Mouse (Mus musculus): Measurements from ENCODE around the gene Myh7. TPM values are rescaled to one million over a fixed set of nuclear protein-coding genes. Genes with fewer than 3 reads are reported as not detected.
"Not testable (repeated sequence)": the region's sequence is repeated elsewhere in the genome, so short reads cannot be mapped to it uniquely, and the experiment has no call there.

The Myh7 gene
- polyA plus RNA-seq, 1 experiment from 2014 or later = 4.2 TPM

- H3K27me3 ChIP-seq = peaks cover 5% of the 10 kb centered on the region; the same call in 1 of the 2 replicates
- no peaks in the 10 kb centered on the region for H3K36me3 ChIP-seq (replicated peaks)
- H3K27ac ChIP-seq = no peak overlapping the region
- 90% methylated on average over 11 of the region's 11 CpGs for WGBS
- H3K4me2 ChIP-seq = no peak overlapping the region
- no peaks in the 10 kb centered on the region for H3K9me3 ChIP-seq
- H3K4me1 ChIP-seq = peaks cover 5% of the 10 kb centered on the region; the same call in 1 of the 2 replicates
- no peak for ATAC-seq (ENCODE audit: low FRiP score)
- no peak overlapping the region for H3K4me3 ChIP-seq (replicated peaks)
- no peak overlapping the region for H3K9ac ChIP-seq
Observed at GRCm38 (mm10) chr14:54963727-54964126, 30.7 kb downstream of the Myh7 start.

GRCm38 (mm10) chr14:54962714-54963113, 31.7 kb downstream of the Myh7 start:
- no peak overlapping the region for H3K4me2 ChIP-seq
- peaks cover 5% of the 10 kb centered on the region; the same call in 1 of the 2 replicates for H3K27me3 ChIP-seq
- no peak overlapping the region for H3K9ac ChIP-seq
- no peak for ATAC-seq (ENCODE audit: low FRiP score)
- H3K9me3 ChIP-seq = no peaks in the 10 kb centered on the region
- 93% methylated on average over 7 of the region's 7 CpGs for WGBS
- no peak overlapping the region for H3K4me3 ChIP-seq (replicated peaks)
- H3K27ac ChIP-seq = no peak overlapping the region
- peaks cover 5% of the 10 kb centered on the region; the same call in 1 of the 2 replicates for H3K4me1 ChIP-seq
- no peaks in the 10 kb centered on the region for H3K36me3 ChIP-seq (replicated peaks)

DNA sequence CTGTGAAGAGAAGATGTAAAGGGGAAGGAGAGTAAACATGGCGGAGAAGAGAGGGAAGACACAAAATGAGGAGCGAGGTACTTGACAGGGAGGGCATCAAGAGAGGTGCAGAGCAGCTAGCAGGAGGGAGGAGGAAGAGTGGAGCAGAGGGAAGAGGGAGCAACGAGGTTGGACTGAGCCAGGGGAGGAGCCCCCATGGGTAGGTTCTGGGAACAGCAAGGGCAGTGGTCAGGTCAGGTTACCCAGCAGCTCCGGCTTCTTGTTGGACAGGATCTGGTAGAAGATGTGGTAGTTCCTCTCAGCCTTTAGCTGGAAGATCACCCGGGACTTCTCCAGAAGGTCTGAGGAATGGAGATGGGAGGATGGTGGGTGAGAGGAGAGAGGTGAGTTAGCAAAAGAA, 32.9 kb downstream of the Myh7 start:
- WGBS = 78% methylated on average over 5 of the region's 5 CpGs
- Histone ChIP-seq H3K27me3 (peaks cover 5% of the 10 kb centered on the region; the same call in 1 of the 2 replicates), H3K4me3 (replicated peaks) (no peak overlapping the region), H3K4me2 (no peak overlapping the region), H3K9me3 (no peaks in the 10 kb centered on the region), H3K27ac (no peak overlapping the region), H3K36me3 (replicated peaks) (no peaks in the 10 kb centered on the region), H3K4me1 (peaks cover 5% of the 10 kb centered on the region; the same call in 1 of the 2 replicates), H3K9ac (no peak overlapping the region)
- ATAC-seq (ENCODE audit: low FRiP score) = no peak

- Histone ChIP-seq H3K4me1 (peaks cover 5% of the 10 kb centered on the region; the same call in 1 of the 2 replicates), H3K4me3 (replicated peaks) (no peak overlapping the region), H3K27me3 (peaks cover 5% of the 10 kb centered on the region; the same call in 1 of the 2 replicates), H3K27ac (no peak overlapping the region), H3K9me3 (no peaks in the 10 kb centered on the region), H3K4me2 (no peak overlapping the region), H3K36me3 (replicated peaks) (no peaks in the 10 kb centered on the region), H3K9ac (no peak overlapping the region)
- no peak for ATAC-seq (ENCODE audit: low FRiP score)
- WGBS = 68% methylated on average over 10 of the region's 10 CpGs
Observed at GRCm38 (mm10) chr14:54960769-54961168, 33.7 kb downstream of the Myh7 start.

DNA sequence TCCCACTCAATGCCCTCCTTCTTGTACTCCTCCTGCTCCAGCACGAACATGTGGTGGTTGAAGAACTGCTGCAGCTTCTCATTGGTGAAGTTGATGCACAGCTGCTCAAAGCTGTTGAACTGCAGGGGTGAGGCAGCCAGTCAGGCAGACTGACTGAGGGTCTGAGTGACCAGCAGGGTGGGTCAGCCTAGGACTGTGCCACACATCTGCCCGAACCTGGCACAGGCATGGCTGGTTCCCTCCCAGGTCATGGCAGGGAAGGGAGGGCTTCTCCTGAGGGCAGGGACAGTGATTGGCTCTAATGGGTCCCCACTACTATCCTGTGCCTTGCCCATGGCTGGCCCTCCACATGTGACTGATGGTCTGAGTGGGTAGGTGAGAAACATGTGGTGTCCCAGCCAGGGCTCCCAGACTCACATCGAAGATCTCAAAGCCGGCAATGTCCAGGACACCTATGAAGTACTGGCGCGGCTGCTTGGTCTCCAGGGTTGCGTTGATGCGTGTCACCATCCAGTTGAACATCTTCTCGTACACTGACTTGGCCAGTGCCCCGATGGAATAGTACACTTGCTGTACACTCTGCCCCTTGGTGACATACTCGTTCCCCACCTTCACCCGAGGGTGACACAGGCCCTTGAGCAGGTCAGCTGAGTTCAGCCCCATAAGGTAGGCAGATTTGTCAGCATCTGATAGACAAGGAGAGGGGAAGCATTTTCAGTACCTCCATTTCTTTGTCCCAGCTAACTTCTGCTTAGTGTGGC, 34.4 kb downstream of the Myh7 start:
- 96% methylated on average over 12 of the region's 12 CpGs for WGBS
- not testable (repeated sequence) for H3K9ac ChIP-seq

DNA sequence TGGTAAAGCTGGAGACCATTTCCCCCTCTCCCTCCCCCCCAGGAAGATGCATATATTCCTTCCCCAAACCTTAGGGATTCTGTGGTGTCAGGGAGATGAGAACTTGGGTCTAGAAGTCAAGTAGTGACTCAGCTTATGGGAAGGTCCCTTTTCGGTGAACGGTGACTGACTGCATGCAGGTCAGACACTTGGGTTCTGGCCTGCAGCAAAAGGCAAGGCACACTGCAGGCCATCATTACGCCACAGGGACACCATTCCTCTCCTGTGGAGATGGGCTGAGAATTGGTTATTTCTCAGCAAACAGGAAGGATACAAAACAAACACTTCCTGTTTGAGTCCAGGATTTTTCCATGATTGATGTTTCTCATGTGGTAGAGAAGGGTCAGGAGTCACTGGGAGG, 35.2 kb downstream of the Myh7 start:
- H3K4me2 ChIP-seq = no peak overlapping the region
- no peak overlapping the region for H3K9ac ChIP-seq
- no peaks in the 10 kb centered on the region for H3K36me3 ChIP-seq (replicated peaks)
- no peak overlapping the region for H3K27ac ChIP-seq
- peaks cover 5% of the 10 kb centered on the region; the same call in 1 of the 2 replicates for H3K4me1 ChIP-seq
- no peak overlapping the region for H3K4me3 ChIP-seq (replicated peaks)
- ATAC-seq (ENCODE audit: low FRiP score) = no peak
- H3K9me3 ChIP-seq = no peaks in the 10 kb centered on the region
- H3K27me3 ChIP-seq = peaks cover 5% of the 10 kb centered on the region; the same call in 1 of the 2 replicates
- WGBS = 93% methylated on average over 3 of the region's 3 CpGs

More for the DNA sequence above, 34.4 kb downstream of the Myh7 start:
- H3K4me2 ChIP-seq; H3K4me3 ChIP-seq (replicated peaks); ATAC-seq (ENCODE audit: low FRiP score); H3K9me3 ChIP-seq; H3K27me3 ChIP-seq; H3K27ac ChIP-seq; H3K4me1 ChIP-seq; H3K36me3 ChIP-seq (replicated peaks): not testable (repeated sequence)

- 86% methylated on average over 4 of the region's 4 CpGs for WGBS
- Histone ChIP-seq H3K4me3 (replicated peaks) (no peak overlapping the region), H3K9ac (no peak overlapping the region), H3K4me2 (no peak overlapping the region), H3K4me1 (peaks cover 5% of the 10 kb centered on the region; the same call in 1 of the 2 replicates), H3K9me3 (no peaks in the 10 kb centered on the region), H3K36me3 (replicated peaks) (no peaks in the 10 kb centered on the region), H3K27me3 (peaks cover 5% of the 10 kb centered on the region; the same call in 1 of the 2 replicates), H3K27ac (no peak overlapping the region)
- no peak for ATAC-seq (ENCODE audit: low FRiP score)
Observed at GRCm38 (mm10) chr14:54958503-54958902, 35.9 kb downstream of the Myh7 start.

DNA sequence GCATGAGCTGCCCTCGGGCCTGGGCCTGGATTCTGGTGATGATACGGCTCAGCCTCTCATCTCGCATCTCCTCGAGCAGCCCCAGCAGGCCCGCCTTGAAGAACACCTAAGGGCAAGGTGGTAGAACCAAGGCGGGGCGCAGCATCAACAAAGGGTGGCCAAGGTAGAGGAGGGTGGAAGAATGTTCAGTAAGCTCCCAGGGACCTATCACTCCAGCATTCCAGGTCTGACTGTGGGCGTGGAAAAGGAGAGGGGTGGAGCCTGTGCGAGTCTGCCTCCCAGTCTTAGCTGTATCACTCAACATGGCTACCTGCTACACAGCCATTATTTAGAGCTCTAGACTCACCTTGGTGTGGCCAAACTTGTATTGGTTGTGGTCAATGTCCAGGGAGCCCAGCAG, 37.9 kb downstream of the Myh7 start:
- no peak for ATAC-seq (ENCODE audit: low FRiP score)

GRCm38 (mm10) chr14:54955481-54955880, 38.9 kb downstream of the Myh7 start:
- no peaks in the 10 kb centered on the region for H3K9me3 ChIP-seq
- H3K27ac ChIP-seq = no peak overlapping the region
- H3K36me3 ChIP-seq (replicated peaks) = no peaks in the 10 kb centered on the region
- no peak for ATAC-seq (ENCODE audit: low FRiP score)
- no peak overlapping the region for H3K4me3 ChIP-seq (replicated peaks)
- H3K4me1 ChIP-seq = no peaks in the 10 kb centered on the region
- WGBS = 90% methylated on average over 3 of the region's 3 CpGs
- H3K4me2 ChIP-seq = no peak overlapping the region
- H3K9ac ChIP-seq = no peak overlapping the region
- no peaks in the 10 kb centered on the region for H3K27me3 ChIP-seq

More for the DNA sequence above, 37.9 kb downstream of the Myh7 start:
- Histone ChIP-seq H3K9ac (no peak overlapping the region), H3K4me3 (replicated peaks) (no peak overlapping the region), H3K4me1 (peaks cover 5% of the 10 kb centered on the region; the same call in 1 of the 2 replicates), H3K9me3 (no peaks in the 10 kb centered on the region), H3K4me2 (no peak overlapping the region), H3K36me3 (replicated peaks) (no peaks in the 10 kb centered on the region), H3K27ac (no peak overlapping the region), H3K27me3 (peaks cover 4% of the 10 kb centered on the region; the same call in 1 of the 2 replicates)
- WGBS = 88% methylated on average over 9 of the region's 9 CpGs

DNA sequence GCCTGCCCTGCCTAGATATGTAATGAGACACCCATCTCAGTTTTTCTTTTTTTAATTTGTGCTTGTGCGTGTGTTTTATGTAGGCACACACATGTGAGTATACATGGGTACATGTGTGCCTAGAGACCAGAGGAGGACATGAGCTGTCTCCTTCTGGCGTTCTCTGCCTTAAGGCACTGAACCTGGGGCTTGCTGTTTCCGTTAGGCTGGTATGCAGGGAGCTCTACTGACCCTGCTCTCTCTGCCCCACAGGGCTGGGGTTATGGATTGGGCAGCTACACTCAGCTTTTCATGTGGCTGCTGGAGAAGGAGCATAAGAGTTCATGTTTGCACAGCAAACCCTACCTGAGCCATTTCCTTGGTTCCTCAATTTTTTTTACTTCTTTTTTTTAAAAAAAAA, 40.0 kb downstream of the Myh7 start:
- Histone ChIP-seq H3K4me2 (no peak overlapping the region), H3K9me3 (no peaks in the 10 kb centered on the region), H3K4me3 (replicated peaks) (no peak overlapping the region), H3K36me3 (replicated peaks) (no peaks in the 10 kb centered on the region), H3K27ac (no peak overlapping the region), H3K4me1 (no peaks in the 10 kb centered on the region), H3K9ac (no peak overlapping the region), H3K27me3 (no peaks in the 10 kb centered on the region)
- 84% methylated on average over 3 of the region's 3 CpGs for WGBS
- no peak for ATAC-seq (ENCODE audit: low FRiP score)

DNA sequence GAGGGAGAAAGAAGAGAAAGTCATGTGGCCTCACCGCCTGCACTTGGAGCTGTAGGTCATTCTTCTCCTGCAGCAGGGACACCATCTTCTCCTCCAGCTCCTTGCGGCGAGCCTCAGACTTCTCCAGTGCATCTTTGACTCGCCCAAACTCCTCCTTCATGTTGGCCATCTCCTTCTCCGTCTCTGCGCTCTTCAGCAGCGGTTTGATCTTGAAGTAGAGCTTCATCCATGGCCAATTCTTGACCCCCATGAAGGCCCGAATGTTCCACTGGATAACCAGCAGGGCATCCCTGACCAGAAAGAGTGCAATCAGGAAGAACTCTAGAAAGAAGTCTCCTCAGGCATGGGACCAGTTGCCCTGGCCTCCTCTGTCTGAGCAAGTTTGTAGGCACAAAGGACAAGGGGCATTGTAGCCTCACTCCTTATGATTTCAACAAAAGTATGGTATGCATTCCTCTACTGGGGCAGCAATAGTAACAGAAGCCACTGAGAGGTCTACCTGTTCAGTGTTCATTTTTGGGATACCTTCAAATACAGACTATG, 40.7 kb downstream of the Myh7 start:
- Histone ChIP-seq H3K27ac (no peak overlapping the region), H3K4me3 (replicated peaks) (no peak overlapping the region), H3K9me3 (no peaks in the 10 kb centered on the region), H3K9ac (no peak overlapping the region), H3K4me2 (no peak overlapping the region), H3K36me3 (replicated peaks) (no peaks in the 10 kb centered on the region), H3K4me1 (no peaks in the 10 kb centered on the region), H3K27me3 (no peaks in the 10 kb centered on the region)
- ATAC-seq (ENCODE audit: low FRiP score) = no peak
- WGBS = 94% methylated on average over 8 of the region's 8 CpGs

- H3K36me3 ChIP-seq (replicated peaks) = no peaks in the 10 kb centered on the region
- H3K4me1 ChIP-seq = no peaks in the 10 kb centered on the region
- H3K9me3 ChIP-seq = no peaks in the 10 kb centered on the region
- no peak overlapping the region for H3K27ac ChIP-seq
- H3K27me3 ChIP-seq = no peaks in the 10 kb centered on the region
- no peak for ATAC-seq (ENCODE audit: low FRiP score)
- H3K4me3 ChIP-seq (replicated peaks) = no peak overlapping the region
- no peak overlapping the region for H3K9ac ChIP-seq
- no peak overlapping the region for H3K4me2 ChIP-seq
- 88% methylated on average over 6 of the region's 6 CpGs for WGBS
Observed at GRCm38 (mm10) chr14:54951587-54951986, 42.8 kb downstream of the Myh7 start.

GRCm38 (mm10) chr14:54950493-54950892, 43.9 kb downstream of the Myh7 start:
- 67% methylated on average over 12 of the region's 12 CpGs for WGBS
- Histone ChIP-seq H3K9me3 (no peaks in the 10 kb centered on the region), H3K4me2 (no peak overlapping the region), H3K9ac (no peak overlapping the region), H3K4me3 (replicated peaks) (no peak overlapping the region), H3K36me3 (replicated peaks) (no peaks in the 10 kb centered on the region), H3K27ac (no peak overlapping the region), H3K27me3 (no peaks in the 10 kb centered on the region), H3K4me1 (no peaks in the 10 kb centered on the region)
- ATAC-seq (ENCODE audit: low FRiP score) = no peak
